Mouse (Mus musculus) MEL (cell line): ENCODE data around the gene Clk2. TPM values are rescaled to one million over a fixed set of nuclear protein-coding genes. Genes with fewer than 3 reads are reported as not detected.

Experiments
- DNase-seq: peaks from one replicate; pipeline ENCODE4 v3.0.0; 2011; ENCODE audit warnings: low read depth, low spot score
- H3K27ac ChIP-seq: 2 replicates; pipeline ENCODE4 v1.5.1; 2012; ENCODE audit warnings: low read depth, mild to moderate bottlenecking, control low read depth, low read length, moderate library complexity; ENCODE audit not compliant: control insufficient read depth
- H3K27me3 ChIP-seq, 2 experiments: fragments of 150-350 bp in 1 of 2; sonication (generic) in 1 of 2; 2 replicates each; pipeline ENCODE4 v1.6.1; 2012; ENCODE audit warnings: low read length in 2 of 2, mild to moderate bottlenecking in 2 of 2, improper control_type of control experiment in 1 of 2, moderate library complexity in 1 of 2; ENCODE audit not compliant: insufficient read depth in 2 of 2, control insufficient read depth in 1 of 2
- H3K36me3 ChIP-seq, 2 experiments: 2 replicates each; pipeline ENCODE4 v1.6.1; 2012 to 2014; ENCODE audit warnings: low read length in 2 of 2, improper control_type of control experiment in 1 of 2, inconsistent platforms in 1 of 2, mild to moderate bottlenecking in 1 of 2; ENCODE audit not compliant: insufficient read depth in 2 of 2, control insufficient read depth in 1 of 2
- H3K4me1 ChIP-seq, 2 experiments: fragments of 150-350 bp in 1 of 2; sonication (generic) in 1 of 2; 2 replicates each; pipeline ENCODE4 v1.6.1; 2012; ENCODE audit warnings: low read length in 2 of 2, improper control_type of control experiment in 1 of 2, mild to moderate bottlenecking in 1 of 2; ENCODE audit not compliant: insufficient read depth in 2 of 2, control insufficient read depth in 1 of 2
- H3K4me3 ChIP-seq, 2 experiments: fragments of 150-350 bp in 1 of 2; sonication (generic) in 1 of 2; 2 replicates each; pipeline ENCODE4 v1.5.1; 2012; ENCODE audit warnings: low read depth in 2 of 2, low read length in 2 of 2, mild to moderate bottlenecking in 2 of 2, moderate library complexity in 2 of 2, control low read depth in 1 of 2, improper control_type of control experiment in 1 of 2; ENCODE audit not compliant: control insufficient read depth in 1 of 2, insufficient read depth in 1 of 2
- H3K79me2 ChIP-seq: 2 replicates; pipeline ENCODE4 v1.6.1; 2012; ENCODE audit warnings: mild to moderate bottlenecking, low read length, moderate library complexity; ENCODE audit not compliant: control insufficient read depth, poor library complexity, insufficient read depth
- H3K9ac ChIP-seq: 2 replicates; pipeline ENCODE4 v1.6.1; 2012; ENCODE audit warnings: low read depth, mild to moderate bottlenecking, control low read depth, low read length, moderate library complexity; ENCODE audit not compliant: control insufficient read depth, poor library complexity, severe bottlenecking
- H3K9me3 ChIP-seq: fragments of 150-350 bp; sonication (generic); replicated peaks from 2 replicates; pipeline ENCODE4 v1.6.1; 2012; ENCODE audit warnings: mild to moderate bottlenecking, low read length, improper control_type of control experiment, moderate library complexity; ENCODE audit not compliant: insufficient read depth
- CHD1 ChIP-seq: IDR thresholded peaks from 2 replicates; pipeline ENCODE4 v1.6.1; 2012; ENCODE audit warnings: low read depth, mild to moderate bottlenecking, inconsistent platforms, low read length, improper control_type of control experiment
- CHD2 ChIP-seq: IDR thresholded peaks from 2 replicates; pipeline ENCODE4 v1.6.1; 2011; ENCODE audit warnings: low read length, improper control_type of control experiment
- ELF1 ChIP-seq: IDR thresholded peaks from 2 replicates; pipeline ENCODE4 v1.6.1; 2014; ENCODE audit warnings: low read depth, mild to moderate bottlenecking, inconsistent platforms, low read length, improper control_type of control experiment, moderate library complexity
- EP300 ChIP-seq, 2 experiments: IDR thresholded peaks; 2 replicates each; pipeline ENCODE4 v1.6.1; 2011; ENCODE audit warnings: improper control_type of control experiment in 2 of 2, low read length in 2 of 2, low read depth in 1 of 2, mild to moderate bottlenecking in 1 of 2
- ETS1 ChIP-seq: IDR thresholded peaks from 2 replicates; pipeline ENCODE4 v1.6.1; 2012; ENCODE audit warnings: low read depth, mild to moderate bottlenecking, inconsistent platforms, low read length, improper control_type of control experiment, moderate library complexity
- GABPA ChIP-seq: IDR thresholded peaks from 2 replicates; pipeline ENCODE4 v1.6.1; 2012; ENCODE audit warnings: low read depth, mild to moderate bottlenecking, inconsistent platforms, low read length, improper control_type of control experiment, moderate library complexity
- GATA1 ChIP-seq: IDR thresholded peaks from 2 replicates; pipeline ENCODE4 v1.6.1; 2011; ENCODE audit warnings: low read depth, low read length, improper control_type of control experiment
- HCFC1 ChIP-seq: IDR thresholded peaks from 2 replicates; pipeline ENCODE4 v1.6.1; 2012; ENCODE audit warnings: low read depth, mild to moderate bottlenecking, inconsistent platforms, low read length, improper control_type of control experiment, moderate library complexity
- JUND ChIP-seq: IDR thresholded peaks from 2 replicates; pipeline ENCODE4 v1.6.1; 2011; ENCODE audit warnings: low read depth, mild to moderate bottlenecking, improper control_type of control experiment, low read length
- KAT2A ChIP-seq: conservative IDR thresholded peaks from 2 replicates; pipeline ENCODE4 v1.6.1; 2012; ENCODE audit warnings: low read depth, low read length, improper control_type of control experiment, inconsistent platforms
- MAX ChIP-seq: IDR thresholded peaks from 2 replicates; pipeline ENCODE4 v1.6.1; 2011; ENCODE audit warnings: low read length, improper control_type of control experiment
- MEF2A ChIP-seq: IDR thresholded peaks from 2 replicates; pipeline ENCODE4 v1.6.1; 2014; ENCODE audit warnings: low read depth, mild to moderate bottlenecking, inconsistent platforms, low read length, improper control_type of control experiment; ENCODE audit not compliant: poor library complexity, insufficient replicate concordance, severe bottlenecking; ENCODE audit errors: extremely low read depth
- MXI1 ChIP-seq: IDR thresholded peaks from 2 replicates; pipeline ENCODE4 v1.6.1; 2011; ENCODE audit warnings: mild to moderate bottlenecking, low read depth, low read length, improper control_type of control experiment
- MYB ChIP-seq: IDR thresholded peaks from 2 replicates; pipeline ENCODE4 v1.6.1; 2011; ENCODE audit warnings: mild to moderate bottlenecking, low read depth, low read length, improper control_type of control experiment
- MYC ChIP-seq: IDR thresholded peaks from 2 replicates; pipeline ENCODE4 v1.6.1; 2011; ENCODE audit warnings: low read depth, mild to moderate bottlenecking, low read length, improper control_type of control experiment, moderate library complexity
- NELFE ChIP-seq: IDR thresholded peaks from 2 replicates; pipeline ENCODE4 v1.6.1; 2011; ENCODE audit warnings: low read depth, low read length, improper control_type of control experiment
- POLR2A ChIP-seq, 2 experiments: IDR thresholded peaks; 2 replicates each; pipeline ENCODE4 v1.6.1; 2011 to 2012; ENCODE audit warnings: low read length in 2 of 2, mild to moderate bottlenecking in 2 of 2, control low read depth in 1 of 2, improper control_type of control experiment in 1 of 2, low read depth in 1 of 2, moderate library complexity in 1 of 2; ENCODE audit not compliant: control insufficient read depth in 1 of 2, insufficient read depth in 1 of 2, poor library complexity in 1 of 2
- POLR2AphosphoS2 ChIP-seq: IDR thresholded peaks from 2 replicates; pipeline ENCODE4 v1.6.1; 2011; ENCODE audit warnings: low read length, improper control_type of control experiment
- POLR2AphosphoS5 ChIP-seq: IDR thresholded peaks from 2 replicates; pipeline ENCODE4 v1.6.1; 2012; ENCODE audit warnings: low read depth, borderline replicate concordance, mild to moderate bottlenecking, inconsistent platforms, low read length, moderate library complexity, mixed read lengths
- RAD21 ChIP-seq: IDR thresholded peaks from 2 replicates; pipeline ENCODE4 v1.6.1; 2011; ENCODE audit warnings: mild to moderate bottlenecking, low read depth, low read length, improper control_type of control experiment
- RCOR1 ChIP-seq: IDR thresholded peaks from 2 replicates; pipeline ENCODE4 v1.6.1; 2012; ENCODE audit warnings: low read depth, mild to moderate bottlenecking, inconsistent platforms, low read length, improper control_type of control experiment
- SIN3A ChIP-seq: IDR thresholded peaks from 2 replicates; pipeline ENCODE4 v1.6.1; 2012; ENCODE audit warnings: low read length, improper control_type of control experiment, inconsistent platforms
- SMC3 ChIP-seq: IDR thresholded peaks from 2 replicates; pipeline ENCODE4 v1.6.1; 2011; ENCODE audit warnings: low read depth, low read length, improper control_type of control experiment
- TAL1 ChIP-seq: IDR thresholded peaks from 2 replicates; pipeline ENCODE4 v1.6.1; 2012; ENCODE audit warnings: mild to moderate bottlenecking, inconsistent platforms, low read length, moderate library complexity, mixed read lengths
- TBP ChIP-seq: IDR thresholded peaks from 2 replicates; pipeline ENCODE4 v1.8.0; 2011; ENCODE audit warnings: low read depth, low read length, improper control_type of control experiment
- UBTF ChIP-seq: IDR thresholded peaks from 2 replicates; pipeline ENCODE4 v1.6.1; 2012; ENCODE audit warnings: low read depth, mild to moderate bottlenecking, inconsistent platforms, low read length, improper control_type of control experiment, moderate library complexity, borderline replicate concordance; ENCODE audit not compliant: insufficient read depth
- ZC3H11A ChIP-seq: IDR thresholded peaks from 2 replicates; pipeline ENCODE4 v1.6.1; 2012; ENCODE audit warnings: low read depth, mild to moderate bottlenecking, inconsistent platforms, low read length, improper control_type of control experiment
- ZKSCAN1 ChIP-seq: IDR thresholded peaks from 2 replicates; pipeline ENCODE4 v1.6.1; 2012; ENCODE audit warnings: low read depth, mild to moderate bottlenecking, inconsistent platforms, low read length, improper control_type of control experiment, moderate library complexity
- ZMIZ1 ChIP-seq: IDR thresholded peaks from 2 replicates; pipeline ENCODE4 v1.6.1; 2012; ENCODE audit warnings: low read depth, mild to moderate bottlenecking, inconsistent platforms, low read length, improper control_type of control experiment, moderate library complexity
- ZNF384 ChIP-seq: IDR thresholded peaks from 2 replicates; pipeline ENCODE4 v1.6.1; 2012; ENCODE audit warnings: low read depth, mild to moderate bottlenecking, inconsistent platforms, low read length, improper control_type of control experiment
- polyA plus RNA-seq, 2 experiments: library from polyadenylated mRNA; stranded (reverse) in 1 of 2; unstranded in 1 of 2; fragments of >175 nt in 1 of 2; fragments of >200 nt in 1 of 2; gene quantifications; 2 replicates each; pipeline versions ENCODE4 v1.2.1 to v1.2.4; 2012; ENCODE audit warnings: low replicate concordance in 2 of 2, low read depth in 1 of 2; ENCODE audit not compliant: insufficient read length in 2 of 2, insufficient read depth in 1 of 2, missing spikeins in 1 of 2
- total RNA-seq: library from RNA; depleted of rRNA; stranded (reverse); fragments of 300-350 nt; gene quantifications from 2 replicates; pipeline ENCODE4 v1.2.3, GENCODE M21; 2012

The Clk2 gene
- total and polyA plus RNA-seq, 3 experiments, result 28.2 to 138 (median 83.6) TPM

DNA sequence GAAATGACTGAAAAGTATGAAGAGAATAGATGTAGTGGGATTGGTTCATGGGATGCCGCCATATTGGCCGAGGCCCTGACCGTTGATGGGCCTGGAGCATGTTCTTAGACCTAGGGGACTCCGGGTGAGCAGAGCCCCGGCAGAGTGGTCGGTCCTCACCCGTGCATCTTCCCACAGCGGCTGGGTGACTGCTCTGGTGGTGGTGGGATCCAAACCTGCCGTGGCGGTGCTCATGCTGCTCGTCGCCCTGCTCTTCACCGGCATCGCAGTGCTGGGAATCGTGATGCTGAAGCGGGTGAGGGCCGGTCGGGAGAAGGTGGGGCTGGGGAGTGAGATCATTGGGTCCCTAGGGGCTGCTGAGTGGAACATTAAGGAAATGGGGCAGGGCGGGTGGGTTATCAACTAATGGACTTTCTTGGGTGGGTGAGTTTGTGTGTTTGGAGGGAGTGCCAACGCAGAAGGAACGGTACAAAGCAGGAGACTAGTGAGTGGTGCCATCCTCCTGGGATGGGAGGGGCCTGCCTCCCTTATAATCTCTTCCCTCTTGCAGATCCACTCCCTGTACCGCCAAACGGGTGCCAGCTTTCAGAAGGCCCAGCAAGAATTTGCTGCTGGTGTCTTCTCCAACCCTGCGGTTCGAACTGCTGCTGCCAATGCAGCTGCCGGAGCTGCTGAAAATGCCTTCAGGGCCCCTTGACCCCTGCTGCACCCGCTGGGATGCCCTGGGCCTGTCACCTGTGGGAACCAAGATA is 17.3 kb downstream of the Clk2 start:
- Histone ChIP-seq H3K9me3 (no peaks in the 10 kb centered on the region), H3K9ac (peak overlapping the region; percentile 38; the same call in 1 of the 2 replicates), H3K4me1 (peaks cover 14 to 58% of the 10 kb centered on the region in 2 experiments), H3K36me3 (peaks cover 7 to 49% of the 10 kb centered on the region in 2 experiments), H3K27me3 (no peaks in the 10 kb centered on the region), H3K27ac (peak overlapping the region; percentile 92), H3K79me2 (peaks cover 23% of the 10 kb centered on the region), H3K4me3 (0 out of 4 replicates have a peak overlapping the region, but pooled peaks of 1 of the 2 experiments have one; percentile 10)
- 0 out of 4 replicates have a peak, but pooled peaks of 1 of the 2 experiments have one; percentile 31 for TF ChIP-seq POLR2A (IDR thresholded peaks at IDR 0.05; ENCODE audit: control insufficient read depth in 1 of 2, insufficient read depth in 1 of 2, low read depth in 1 of 2, low read length in 2 of 2, poor library complexity in 1 of 2)
- no peak for TF ChIP-seq NELFE
- TF ChIP-seq SMC3, result 0 out of 2 replicates have a peak, but pooled peaks have one; percentile 1
- DNase-seq, result no peak

DNA sequence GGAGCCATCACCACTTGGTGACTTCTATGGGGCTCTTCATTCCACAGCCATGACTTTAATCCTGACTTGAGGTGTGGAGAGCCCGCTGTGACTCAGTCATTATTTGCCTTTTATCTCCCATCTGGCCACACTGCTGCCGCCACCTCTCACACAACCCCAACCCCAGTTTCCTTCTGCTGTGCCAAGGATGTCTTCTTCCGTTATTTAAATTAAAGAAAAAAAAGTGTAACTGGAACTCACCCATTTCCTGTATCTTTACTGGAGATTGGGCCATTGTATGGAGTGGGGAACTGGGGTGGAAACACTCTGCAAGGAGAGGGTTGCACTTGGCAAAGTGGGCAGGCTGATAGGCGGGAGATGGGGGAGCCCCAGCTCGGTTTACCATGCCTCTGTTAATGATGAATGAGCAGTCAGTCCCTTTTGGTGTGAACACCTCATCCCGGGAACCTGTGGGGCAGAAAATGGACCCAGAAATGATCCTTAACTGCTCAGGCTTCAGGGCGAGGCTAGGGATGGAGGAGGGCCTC is 18.0 kb downstream of the Clk2 start:
- H3K4me3 ChIP-seq, result peak overlapping the region; percentile 9 to 16; a peak in 3 of 4 replicates
- H3K9ac ChIP-seq, result peak overlapping the region; percentile 50
- H3K79me2 ChIP-seq, result peaks cover 20% of the 10 kb centered on the region
- H3K27ac ChIP-seq, result peak overlapping the region; percentile 92
- TF ChIP-seq SIN3A, result no peak; the same call in none of the 2 replicates
- TF ChIP-seq TAL1, result no peak
- 0 out of 2 replicates have a peak, but pooled peaks have one; percentile 77 for TF ChIP-seq CHD1
- no peak for TF ChIP-seq POLR2AphosphoS2
- no peak for TF ChIP-seq POLR2AphosphoS5
- no peak for TF ChIP-seq UBTF
- TF ChIP-seq RAD21, result no peak
- TF ChIP-seq NELFE, result peak; percentile 73; the same call in 1 of the 2 replicates
- TF ChIP-seq KAT2A, result no peak
- peak; percentile 34; the same call in 1 of the 2 replicates for TF ChIP-seq MXI1
- TF ChIP-seq GATA1, result peak; percentile 83
- peak; percentile 74 for TF ChIP-seq MYC
- no peak; the same call in 1 of the 2 replicates for TF ChIP-seq ZKSCAN1
- TF ChIP-seq MAX, result peak; percentile 60; the same call in 1 of the 2 replicates
- no peak for TF ChIP-seq JUND
- peak; percentile 76 to 92; a peak in 3 of 4 replicates for TF ChIP-seq EP300 (IDR thresholded peaks at IDR 0.05; ENCODE audit: low read depth in 1 of 2, low read length in 2 of 2)
- TF ChIP-seq HCFC1, result no peak
- peak; percentile 66 for TF ChIP-seq TBP
- TF ChIP-seq GABPA, result no peak
- TF ChIP-seq ETS1, result peak; percentile 85
- TF ChIP-seq MYB, result peak; percentile 95
- TF ChIP-seq ELF1, result peak; percentile 85
- TF ChIP-seq RCOR1, result peak; percentile 45
- TF ChIP-seq CHD2, result no peak
- no peak for TF ChIP-seq MEF2A
- peak; percentile 98 for TF ChIP-seq ZNF384
- TF ChIP-seq ZMIZ1, result no peak
- no peak for TF ChIP-seq ZC3H11A
- TF ChIP-seq, all 39 proteins: peak for 13
- H3K9me3 ChIP-seq, result no peaks in the 10 kb centered on the region
- H3K36me3 ChIP-seq, result peaks cover 7 to 54% of the 10 kb centered on the region in 2 experiments
- no peaks in the 10 kb centered on the region for H3K27me3 ChIP-seq
- peak; percentile 93 for DNase-seq
- H3K4me1 ChIP-seq, result peaks cover 18 to 65% of the 10 kb centered on the region in 2 experiments
